In the genomic region with DNA sequence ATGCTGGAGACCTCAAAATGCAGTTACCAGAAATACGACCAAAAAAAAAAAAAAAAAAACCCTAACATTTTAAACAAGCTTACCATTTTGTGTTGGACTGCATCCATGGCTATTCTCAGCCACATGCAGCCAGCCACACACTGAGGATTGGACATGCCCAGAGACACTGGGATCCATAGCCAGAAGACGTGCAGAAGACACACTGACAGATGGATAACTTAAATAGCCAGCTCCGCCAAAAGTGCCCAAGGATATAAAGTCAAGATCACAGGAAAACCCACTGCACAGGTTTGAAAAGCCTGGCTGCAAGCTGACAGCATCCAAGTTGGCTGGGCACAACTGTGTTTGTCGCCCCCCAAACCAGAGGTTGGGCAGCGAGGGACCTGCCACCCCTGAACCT, we compare ENCODE assay signal across 24 mouse cellular contexts. TPM values are rescaled to one million over a fixed set of nuclear protein-coding genes. Genes with fewer than 3 reads are reported as not detected.
DNase-seq lines count a peak whose midpoint lies in the region; ATAC-seq lines count a peak whose summit lies in the region.
"Had no signal": no experiment of that assay in that cellular context is flagged by ENCODE, and none has a peak within 500 bp of the region (broad histone marks: within the 10 kb centered on the region; RNA-seq: fewer than 3 reads in every experiment).

No protein-coding gene starts in this region.

- no peak overlapping the region for H3K4me2 ChIP-seq in hindbrain, embryonic 14.5 days (replicated peaks)
- H3K4me2 ChIP-seq: embryonic facial prominence, embryonic 15.5 days; heart, embryonic 11.5 days; heart, embryonic 15.5 days; hindbrain, embryonic 13.5 days had no signal

- peaks cover 8% of the 10 kb centered on the region; the same call in 1 of the 2 replicates for H3K4me1 ChIP-seq in hindbrain, embryonic 14.5 days (replicated peaks; ENCODE audit: control insufficient read depth, insufficient read depth, low read length)

- WGBS in hindbrain, embryonic 14.5 days, result 84% methylated on average over 5 of the region's 5 CpGs

- no peak for ATAC-seq in hindbrain, embryonic 14.5 days (ENCODE audit: low FRiP score)
- ATAC-seq: activated CD4-positive, CD25-positive, alpha-beta regulatory T cell, adult 4 months; forebrain, embryonic 14.5 days; Patski had no signal

- DNase-seq in frontal cortex, postnatal 36 days (ENCODE audit: low spot score in 2 of 2), result peak; percentile 42 to 82
- DNase-seq in frontal cortex, postnatal 14 days (ENCODE audit: low spot score in 2 of 2), result no peak
- DNase-seq in right cerebral cortex, adult 2 months (ENCODE audit: low spot score in 2 of 2), result peak; percentile 45 to 49
- no peak for DNase-seq in right cerebral cortex, postnatal 14 days
- DNase-seq in right cerebral cortex, postnatal 10 days (ENCODE audit: low spot score in 2 of 2), result peak; percentile 60 to 83
- DNase-seq in hindbrain, embryonic 14.5 days (ENCODE audit: low spot score), result no peak
- no peak for DNase-seq in natural killer cell, adult 2 months (ENCODE audit: low spot score in 2 of 2)
- DNase-seq: adrenal gland, postnatal 25 days; cerebellum, adult 2 months; cerebellum, postnatal 10 days; embryo, embryonic 11 days; gastrocnemius, postnatal 10 days; heart, adult 2 months; heart, postnatal 14 days had no signal

- H3K27me3 ChIP-seq in hindbrain, embryonic 14.5 days (ENCODE audit: control insufficient read depth, insufficient read depth, low read length), result 0 out of 2 replicates have a peak, but pooled peaks cover 7% of the 10 kb centered on the region

- H3K36me3 ChIP-seq in hindbrain, embryonic 14.5 days (replicated peaks; ENCODE audit: control insufficient read depth, insufficient read depth), result no peaks in the 10 kb centered on the region
- H3K36me3 ChIP-seq: embryonic facial prominence, embryonic 15.5 days; forebrain, embryonic 10.5 days; heart, embryonic 15.5 days; hindbrain, embryonic 13.5 days had no signal

- H3K9me3 ChIP-seq in hindbrain, embryonic 14.5 days (ENCODE audit: control insufficient read depth, low read length), result no peaks in the 10 kb centered on the region
- H3K9me3 ChIP-seq: embryonic facial prominence, embryonic 15.5 days; forebrain, embryonic 10.5 days; heart, embryonic 15.5 days; hindbrain, embryonic 13.5 days had no signal

- H3K9ac ChIP-seq in hindbrain, embryonic 14.5 days, result no peak overlapping the region
- H3K9ac ChIP-seq: embryonic facial prominence, embryonic 15.5 days; heart, embryonic 15.5 days; hindbrain, embryonic 13.5 days had no signal

- no peak overlapping the region for H3K4me3 ChIP-seq in hindbrain, embryonic 14.5 days (replicated peaks; ENCODE audit: low read length)
- H3K4me3 ChIP-seq: embryonic facial prominence, embryonic 15.5 days; erythroblast, embryonic 14.5 days; forebrain, embryonic 10.5 days; heart, adult 2 months; heart, embryonic 15.5 days; hindbrain, embryonic 13.5 days had no signal

- H3K27ac ChIP-seq in hindbrain, embryonic 14.5 days, result no peak overlapping the region
- H3K27ac ChIP-seq: embryonic facial prominence, embryonic 15.5 days; forebrain, embryonic 10.5 days; heart, adult 2 months; heart, embryonic 15.5 days; hindbrain, embryonic 13.5 days had no signal

RNA-seq across cellular contexts. Expression of gene Vipr1, which starts 21.6 kb away (rescaled TPM):
- 0.40 and 0.59 TPM in 2 replicates for polyA plus RNA-seq in hindbrain, embryonic 14.5 days (2014; fragmentation: Nextera tagmentation; extraction: Ambion mirVana)
- polyA plus RNA-seq: erythroblast, embryonic 14.5 days; Patski had no signal

RNA-seq across cellular contexts. Expression of gene Lyzl4, which starts 22.2 kb away (rescaled TPM):
- polyA plus RNA-seq in hindbrain, embryonic 14.5 days (2014; fragmentation: Nextera tagmentation; extraction: Ambion mirVana), result 0.22 and 0.32 TPM in 2 replicates
- polyA plus RNA-seq: activated CD4-positive, CD25-positive, alpha-beta regulatory T cell, adult 4 months; embryonic facial prominence, embryonic 11.5 days; erythroblast, embryonic 14.5 days; forebrain, embryonic 10.5 days; heart, embryonic 11.5 days; hindbrain, embryonic 13.5 days; Patski had no signal

RNA-seq across cellular contexts. Expression of gene Sec22c, which starts 41.2 kb away (rescaled TPM):
- 21.6 and 26.5 TPM in 2 replicates for polyA plus RNA-seq in hindbrain, embryonic 14.5 days (2014; fragmentation: Nextera tagmentation; extraction: Ambion mirVana)

RNA-seq across cellular contexts. Expression of gene Ss18l2, which starts 46.0 kb away (rescaled TPM):
- 171 and 213 TPM in 2 replicates for polyA plus RNA-seq in hindbrain, embryonic 14.5 days (2014; fragmentation: Nextera tagmentation; extraction: Ambion mirVana)

RNA-seq across cellular contexts. Expression of gene Nktr, which starts 54.9 kb away (rescaled TPM):
- 56.2 and 64.1 TPM in 2 replicates for polyA plus RNA-seq in hindbrain, embryonic 14.5 days (2014; fragmentation: Nextera tagmentation; extraction: Ambion mirVana)

Comparison
In these comparisons a context has a peak if more than half of its experiments do, and no peak if none do; other contexts are left out.
1. DNase-seq: peak in frontal cortex, postnatal 36 days (2 of 2), right cerebral cortex, adult 2 months (2 of 2) and right cerebral cortex, postnatal 10 days (2 of 2); none in frontal cortex, postnatal 14 days (0 of 2), right cerebral cortex, postnatal 14 days (single experiment), hindbrain, embryonic 14.5 days (single experiment) and natural killer cell, adult 2 months (0 of 2).